Mouse (Mus musculus) forebrain, embryonic 11.5 days (tissue): ENCODE results near the gene Mbd3. TPM values are rescaled to one million over a fixed set of nuclear protein-coding genes. Genes with fewer than 3 reads are reported as not detected.

Experiments used
- ATAC-seq: fragments of 200-750 bp; cut with Nextera tagmentation; replicated peaks from 2 replicates; pipeline ENCODE4 v1.8.0; 2017; ENCODE audit warnings: moderate TSS enrichment; ENCODE audit not compliant: low FRiP score
- DNase-seq: peaks from one replicate; pipeline ENCODE4 v3.0.0-alpha.2; 2017; ENCODE audit warnings: low spot score
- H3K27ac ChIP-seq: fragments of 300-500 bp; sonication (generic); 2 replicates; pipeline ENCODE4 v1.5.1; 2014; ENCODE audit warnings: low read depth, low read length
- H3K27me3 ChIP-seq: fragments of 300-500 bp; sonication (generic); 2 replicates; pipeline ENCODE4 v1.6.1; 2014; ENCODE audit warnings: mild to moderate bottlenecking, low read length, mixed read lengths; ENCODE audit not compliant: control insufficient read depth, insufficient read depth
- H3K36me3 ChIP-seq: fragments of 300-500 bp; sonication (generic); 2 replicates; pipeline ENCODE4 v1.6.1; 2014; ENCODE audit warnings: mild to moderate bottlenecking, low read length, moderate library complexity, mixed read lengths; ENCODE audit not compliant: control insufficient read depth, insufficient read depth
- H3K4me1 ChIP-seq: fragments of 300-500 bp; sonication (generic); replicated peaks from 2 replicates; pipeline ENCODE4 v1.6.1; 2014; ENCODE audit warnings: low read length, mixed read lengths; ENCODE audit not compliant: control insufficient read depth, insufficient read depth
- H3K4me2 ChIP-seq: fragments of 300-500 bp; sonication (generic); 2 replicates; pipeline ENCODE4 v1.6.1; 2014; ENCODE audit warnings: low read depth, mild to moderate bottlenecking, low read length, moderate library complexity, mixed read lengths; ENCODE audit not compliant: severe bottlenecking
- H3K4me3 ChIP-seq: fragments of 300-500 bp; sonication (generic); 2 replicates; pipeline ENCODE4 v1.5.1; 2014; ENCODE audit warnings: low read depth, low read length
- H3K9ac ChIP-seq: fragments of 300-500 bp; sonication (generic); 2 replicates; pipeline ENCODE4 v1.6.1; 2014; ENCODE audit warnings: low read length
- H3K9me3 ChIP-seq: fragments of 300-500 bp; sonication (generic); 2 replicates; pipeline ENCODE4 v1.6.1; 2016; ENCODE audit warnings: low read length, mixed read lengths; ENCODE audit not compliant: control insufficient read depth
- WGBS: fragments of 180-500 bp; shearing (Covaris S2); extraction: QIAGEN DNeasy Blood & Tissue Kit; methylation state at CpG from one replicate; pipeline ENCODE4 v1.1.7; 2014; 5-methylcytosine and 5-hydroxymethylcytosine counted together
- polyA plus RNA-seq: library from polyadenylated mRNA; unstranded; fragments of >200 nt; fragmentation: Nextera tagmentation; extraction: Ambion mirVana; gene quantifications from 2 replicates; pipeline ENCODE4 v1.2.1, GENCODE M21; 2014

The Mbd3 gene
- polyA plus RNA-seq, 1 experiment from 2014 or later = 276 TPM

- H3K27me3 ChIP-seq = no peaks in the 10 kb centered on the region
- peak overlapping the region; percentile 98 for H3K4me3 ChIP-seq
- peak overlapping the region; percentile 79 for H3K27ac ChIP-seq
- peak overlapping the region; percentile 80 for H3K4me2 ChIP-seq
- under 1% methylated on average over 34 of the region's 34 CpGs for WGBS
- DNase-seq (peak; percentile 85), ATAC-seq (peak; percentile 79)
- no peaks in the 10 kb centered on the region for H3K9me3 ChIP-seq
- H3K9ac ChIP-seq = peak overlapping the region; percentile 77
- peaks cover 22% of the 10 kb centered on the region for H3K4me1 ChIP-seq
- peaks cover 13% of the 10 kb centered on the region for H3K36me3 ChIP-seq
Observed at GRCm38 (mm10) chr10:80385811-80386734, 13.3 kb downstream of the Mbd3 start.

GRCm38 (mm10) chr10:80385310-80385709, 14.0 kb downstream of the Mbd3 start:
- no peaks in the 10 kb centered on the region for H3K9me3 ChIP-seq
- peaks cover 22% of the 10 kb centered on the region for H3K4me1 ChIP-seq
- peak overlapping the region; percentile 79 for H3K27ac ChIP-seq
- peaks cover 13% of the 10 kb centered on the region for H3K36me3 ChIP-seq
- peak overlapping the region; percentile 80 for H3K4me2 ChIP-seq
- DNase-seq (peak; percentile 70), ATAC-seq (peak; percentile 25; the same call in 1 of the 2 replicates)
- H3K4me3 ChIP-seq = peak overlapping the region; percentile 98
- 13% methylated on average over 7 of the region's 7 CpGs for WGBS
- H3K27me3 ChIP-seq = no peaks in the 10 kb centered on the region
- H3K9ac ChIP-seq = peak overlapping the region; percentile 77

DNA sequence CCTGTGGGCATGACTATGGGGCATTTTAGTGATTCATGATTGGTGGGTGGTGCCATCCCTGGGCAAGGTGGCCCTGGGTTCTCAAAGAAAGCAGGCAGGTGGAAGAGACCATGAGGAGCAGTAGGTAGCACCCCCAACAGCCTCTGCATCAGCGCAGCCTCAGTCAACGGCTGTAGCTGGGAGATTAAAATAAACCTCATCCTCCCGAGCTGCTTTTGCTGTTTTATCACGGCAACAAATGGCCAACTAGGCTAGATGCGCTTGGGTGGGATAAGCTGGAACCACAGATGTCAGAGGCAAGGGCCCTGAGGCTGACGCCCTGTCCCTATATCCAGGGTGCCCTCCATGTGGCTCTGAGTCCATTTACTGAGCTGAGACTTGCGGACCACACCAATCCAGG, 14.6 kb downstream of the Mbd3 start:
- 86% methylated on average over 7 of the region's 7 CpGs for WGBS
- DNase-seq = no peak
- ATAC-seq = no peak
- H3K4me3 ChIP-seq = peak overlapping the region; percentile 98
- peak overlapping the region; percentile 80 for H3K4me2 ChIP-seq
- peak overlapping the region; percentile 79 for H3K27ac ChIP-seq
- H3K27me3 ChIP-seq = no peaks in the 10 kb centered on the region
- H3K9ac ChIP-seq = peak overlapping the region; percentile 77
- peaks cover 13% of the 10 kb centered on the region for H3K36me3 ChIP-seq
- H3K9me3 ChIP-seq = no peaks in the 10 kb centered on the region
- H3K4me1 ChIP-seq = peaks cover 22% of the 10 kb centered on the region

DNA sequence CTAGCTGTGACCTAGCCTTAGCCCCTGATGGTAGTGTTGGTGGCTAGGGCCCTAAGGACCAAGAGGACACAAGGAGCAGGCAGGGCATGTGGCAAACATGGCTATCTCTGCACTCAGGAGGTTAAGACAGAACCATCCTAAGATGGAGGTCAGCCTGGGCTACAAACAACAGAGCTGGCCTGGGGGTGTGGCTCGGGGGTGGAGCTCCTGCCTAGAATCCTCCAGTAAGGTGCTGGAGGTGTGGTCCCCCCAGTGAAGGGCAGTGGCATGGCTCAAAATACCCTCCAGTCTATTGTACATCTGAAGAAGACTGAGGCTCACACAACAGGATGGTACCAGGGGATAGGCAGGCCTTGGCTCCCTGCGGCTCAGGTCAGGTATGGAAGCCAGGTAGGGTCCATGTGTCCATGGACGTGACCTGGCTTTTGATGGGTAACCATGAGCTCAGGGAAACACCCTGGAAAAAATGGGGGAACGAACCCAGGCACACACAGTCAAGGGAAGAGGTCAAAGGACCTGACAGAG, 15.2 kb downstream of the Mbd3 start:
- Histone ChIP-seq H3K9ac (peak overlapping the region; percentile 77), H3K4me2 (peak overlapping the region; percentile 80), H3K27ac (no peak overlapping the region), H3K9me3 (no peaks in the 10 kb centered on the region), H3K4me3 (peak overlapping the region; percentile 98), H3K27me3 (no peaks in the 10 kb centered on the region), H3K36me3 (peaks cover 13% of the 10 kb centered on the region), H3K4me1 (peaks cover 22% of the 10 kb centered on the region)
- WGBS = 90% methylated on average over 4 of the region's 4 CpGs
- no peak for ATAC-seq
- DNase-seq = no peak

DNA sequence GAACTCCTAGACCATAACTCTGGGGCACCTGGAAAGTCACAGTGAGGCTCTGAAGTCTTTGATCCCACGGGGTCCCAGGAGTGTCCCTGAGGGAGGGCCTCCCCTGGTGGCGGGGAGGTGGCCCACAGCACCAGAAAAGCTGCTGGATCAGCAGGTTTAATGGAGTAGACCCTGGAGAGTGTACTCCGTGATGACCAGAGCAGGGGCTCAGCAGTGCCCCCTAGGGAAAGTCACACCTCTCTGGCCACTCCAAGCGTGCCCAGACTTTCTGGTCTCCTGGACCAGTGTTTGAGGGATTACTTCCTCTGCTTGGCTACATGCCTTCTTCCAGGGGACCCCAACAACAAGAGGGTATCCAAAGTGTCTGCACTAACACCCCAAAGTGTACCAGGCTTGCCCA, 15.9 kb downstream of the Mbd3 start:
- WGBS = 73% methylated on average over 4 of the region's 4 CpGs
- ATAC-seq = no peak
- peak overlapping the region; percentile 15; the same call in 1 of the 2 replicates for H3K4me2 ChIP-seq
- peaks cover 19% of the 10 kb centered on the region for H3K4me1 ChIP-seq
- no peaks in the 10 kb centered on the region for H3K9me3 ChIP-seq
- H3K27me3 ChIP-seq = no peaks in the 10 kb centered on the region
- peaks cover 13% of the 10 kb centered on the region for H3K36me3 ChIP-seq
- no peak overlapping the region for H3K9ac ChIP-seq
- no peak overlapping the region for H3K4me3 ChIP-seq
- H3K27ac ChIP-seq = no peak overlapping the region
- no peak for DNase-seq

GRCm38 (mm10) chr10:80382641-80383365, 16.5 kb downstream of the Mbd3 start:
- WGBS = 91% methylated on average over 7 of the region's 7 CpGs
- DNase-seq (no peak), ATAC-seq (no peak)
- H3K4me3 ChIP-seq = no peak overlapping the region
- H3K27me3 ChIP-seq = no peaks in the 10 kb centered on the region
- H3K9ac ChIP-seq = no peak overlapping the region
- H3K9me3 ChIP-seq = no peaks in the 10 kb centered on the region
- H3K4me2 ChIP-seq = no peak overlapping the region
- peaks cover 13% of the 10 kb centered on the region for H3K4me1 ChIP-seq
- H3K27ac ChIP-seq = no peak overlapping the region
- H3K36me3 ChIP-seq = peaks cover 13% of the 10 kb centered on the region

- DNase-seq (peak; percentile 76), ATAC-seq (no peak)
- no peak overlapping the region for H3K4me2 ChIP-seq
- H3K9ac ChIP-seq = no peak overlapping the region
- H3K4me1 ChIP-seq = no peaks in the 10 kb centered on the region
- H3K4me3 ChIP-seq = no peak overlapping the region
- 50% methylated on average over 10 of the region's 10 CpGs for WGBS
- H3K36me3 ChIP-seq = peaks cover 13% of the 10 kb centered on the region
- H3K27me3 ChIP-seq = no peaks in the 10 kb centered on the region
- H3K9me3 ChIP-seq = no peaks in the 10 kb centered on the region
- H3K27ac ChIP-seq = no peak overlapping the region
Observed at GRCm38 (mm10) chr10:80377716-80378115, 21.6 kb downstream of the Mbd3 start.

GRCm38 (mm10) chr10:80376160-80376559, 23.2 kb downstream of the Mbd3 start:
- no peak overlapping the region for H3K4me3 ChIP-seq
- H3K27me3 ChIP-seq = no peaks in the 10 kb centered on the region
- H3K36me3 ChIP-seq = peaks cover under 1% of the 10 kb centered on the region
- ATAC-seq = 0 out of 2 replicates have a peak, but pooled peaks have one; percentile 51
- H3K4me1 ChIP-seq = peaks cover 2% of the 10 kb centered on the region; the same call in 1 of the 2 replicates
- no peak overlapping the region for H3K27ac ChIP-seq
- WGBS = 4% methylated on average over 7 of the region's 7 CpGs
- DNase-seq = peak; percentile 97
- no peak overlapping the region for H3K4me2 ChIP-seq
- no peaks in the 10 kb centered on the region for H3K9me3 ChIP-seq
- no peak overlapping the region for H3K9ac ChIP-seq
